ENCODE assay signal across 18 mouse cellular contexts in the genomic region with DNA sequence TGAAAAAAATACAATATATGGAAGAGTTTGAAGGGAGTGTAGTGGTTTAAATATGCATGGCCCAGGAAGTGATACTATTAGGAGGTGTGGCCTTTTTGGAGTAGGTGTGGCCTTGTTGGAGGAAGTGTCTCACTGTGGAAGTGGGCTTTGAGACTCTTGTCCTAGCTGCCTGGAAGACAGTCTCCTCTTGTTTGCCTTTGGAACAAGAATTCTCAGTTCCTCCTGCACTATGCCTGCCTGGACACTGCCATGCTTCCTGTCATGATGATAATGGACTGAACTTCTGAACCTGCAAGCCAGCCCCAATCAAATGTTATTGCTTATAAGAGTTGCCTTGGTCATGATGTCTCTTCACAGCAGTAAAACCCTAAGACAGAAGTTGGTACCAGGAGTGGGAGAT. TPM values are rescaled to one million over a fixed set of nuclear protein-coding genes. Genes with fewer than 3 reads are reported as not detected.
DNase-seq lines count a peak whose midpoint lies in the region; ATAC-seq lines count a peak whose summit lies in the region.
"Had no signal": no experiment of that assay in that cellular context is flagged by ENCODE, and none has a peak within 500 bp of the region (broad histone marks: within the 10 kb centered on the region; RNA-seq: fewer than 3 reads in every experiment).

No protein-coding gene starts in this region.

- no peaks in the 10 kb centered on the region for H3K9me3 ChIP-seq in heart, embryonic 10.5 days
- H3K9me3 ChIP-seq: embryonic facial prominence, embryonic 10.5 days; embryonic facial prominence, embryonic 12.5 days; forebrain, embryonic 13.5 days; forebrain, embryonic 15.5 days had no signal

- H3K27ac ChIP-seq in heart, embryonic 10.5 days, result no peak overlapping the region
- H3K27ac ChIP-seq: embryonic facial prominence, embryonic 10.5 days; embryonic facial prominence, embryonic 12.5 days; forebrain, embryonic 13.5 days; forebrain, embryonic 15.5 days had no signal

- H3K4me1 ChIP-seq in heart, embryonic 10.5 days, result no peaks in the 10 kb centered on the region
- H3K4me1 ChIP-seq: forebrain, embryonic 13.5 days; forebrain, embryonic 15.5 days had no signal

- H3K4me3 ChIP-seq in heart, embryonic 10.5 days, result no peak overlapping the region
- H3K4me3 ChIP-seq: embryonic facial prominence, embryonic 10.5 days; embryonic facial prominence, embryonic 12.5 days; forebrain, embryonic 13.5 days; forebrain, embryonic 15.5 days had no signal

- no peaks in the 10 kb centered on the region for H3K36me3 ChIP-seq in heart, embryonic 10.5 days
- H3K36me3 ChIP-seq: embryonic facial prominence, embryonic 10.5 days; embryonic facial prominence, embryonic 12.5 days; forebrain, embryonic 15.5 days had no signal

- peak; percentile 64 for DNase-seq in heart, adult 11 months
- DNase-seq in heart, embryonic 10.5 days (ENCODE audit: low spot score), result no peak
- no peak for DNase-seq in kidney, adult 9 months
- DNase-seq in testis, postnatal 14 days (ENCODE audit: low spot score), result no peak
- DNase-seq: adrenal gland, adult 8-10 months; adrenal gland, postnatal 14 days; adrenal gland, postnatal 36 days; cerebellum, adult 11-12 months; cerebellum, adult 2 months; cerebellum, adult 9-10 months; cerebellum, postnatal 10 days; cerebellum, postnatal 25 days; forebrain, postnatal 0 days had no signal

- peak; percentile 71 for ATAC-seq in megakaryocyte, adult 5-6 weeks (ENCODE audit: poor library complexity, severe bottlenecking)
- ATAC-seq: forebrain, embryonic 13.5 days; forebrain, embryonic 15.5 days; forebrain, postnatal 0 days had no signal

- H3K27me3 ChIP-seq in heart, embryonic 10.5 days (ENCODE audit: insufficient read depth, poor library complexity, severe bottlenecking), result no peaks in the 10 kb centered on the region
- H3K27me3 ChIP-seq: forebrain, embryonic 15.5 days had no signal

RNA-seq across cellular contexts. Expression of a gene that starts 8.8 kb away (rescaled TPM):
- polyA plus RNA-seq in heart, embryonic 10.5 days (2016; fragmentation: Nextera tagmentation; extraction: Ambion mirVana), result 39.8 and 48.2 TPM in 2 replicates
- total RNA-seq in megakaryocyte, adult 5-6 weeks (2015), result 19.8 and 22.2 TPM in 2 replicates
- total RNA-seq in megakaryocyte, adult 5-6 weeks (2017), result 29.0 and 33.4 TPM in 2 replicates
